Mouse (Mus musculus): Measurements from ENCODE around the gene Hist1h4m. TPM values are rescaled to one million over a fixed set of nuclear protein-coding genes. Genes with fewer than 3 reads are reported as not detected.
"Not testable (repeated sequence)": the region's sequence is repeated elsewhere in the genome, so short reads cannot be mapped to it uniquely, and the experiment has no call there.

Hist1h4m gene
- polyA plus RNA-seq, 1 experiment from 2014 or later, result not detected

DNA sequence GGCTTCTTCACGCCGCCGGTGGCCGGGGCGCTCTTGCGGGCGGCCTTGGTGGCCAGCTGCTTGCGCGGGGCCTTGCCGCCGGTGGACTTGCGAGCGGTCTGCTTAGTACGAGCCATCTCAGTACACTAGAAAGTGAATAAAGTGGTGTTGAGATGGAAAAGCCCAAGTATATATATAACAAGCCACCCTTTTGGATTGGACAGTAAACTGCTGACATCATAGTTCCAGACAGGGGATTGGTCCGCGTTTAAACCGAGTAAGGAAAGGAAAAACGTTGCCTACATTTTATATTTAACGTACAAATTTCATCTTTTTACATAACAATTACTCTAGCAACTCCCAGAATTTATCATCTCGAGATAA, 28.3 kb upstream of the Hist1h4m start, which contains the start of gene Hist1h3i:
Gene Hist1h3i, minus strand, starts transcription at position 116 of the 363 bp plus-strand sequence.
- no peak for TF ChIP-seq CTCF (IDR thresholded peaks at IDR 0.05; ENCODE audit: low read depth)
- Histone ChIP-seq H3K4me3 (replicated peaks; ENCODE audit: low read depth, low read length) (peak within 1 kb of the TSS; percentile 35), H3K9me3 (replicated peaks; ENCODE audit: low read length) (no peaks in the 10 kb centered on the region), H3K4me1 (replicated peaks; ENCODE audit: insufficient read depth, low read length) (no peaks in the 10 kb centered on the region), H3K27ac (peak within 1 kb of the TSS; percentile 78), H3K27me3 (ENCODE audit: insufficient read depth, low read length) (no peaks in the 10 kb centered on the region), H3K9ac (ENCODE audit: low read depth, low read length) (peak within 1 kb of the TSS; percentile 61), H3K36me3 (ENCODE audit: insufficient read depth, low read length) (no peaks in the 10 kb centered on the region), H3K4me2 (ENCODE audit: low read length) (peak within 1 kb of the TSS; percentile 62)
- under 1% methylated on average over 13 of the region's 20 CpGs for WGBS
- ATAC-seq (replicated peaks; ENCODE audit: low FRiP score, low read depth) (peak; percentile 62), DNase-seq (ENCODE audit: low spot score) (peak; percentile 97)

DNA sequence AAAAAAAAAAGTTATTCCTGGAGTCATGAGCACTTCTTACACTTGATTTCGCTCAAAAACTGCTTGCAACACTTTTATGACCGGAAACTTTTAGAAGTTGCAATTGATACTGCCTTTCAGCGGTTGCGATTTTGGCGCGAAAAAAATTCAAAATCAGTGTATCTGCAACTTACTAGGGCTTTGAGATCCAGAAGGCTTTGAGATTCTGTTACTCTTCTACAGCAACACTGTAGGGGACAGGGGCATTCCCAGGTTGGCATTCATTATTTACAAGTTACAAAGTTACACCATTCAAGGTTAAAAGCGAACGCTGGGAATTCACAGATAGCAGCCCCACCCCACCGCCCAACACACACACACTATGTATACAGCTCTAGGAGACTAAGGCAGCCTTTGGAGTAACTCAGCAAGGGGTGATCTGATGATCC, 27.8 kb upstream of the Hist1h4m start:
- Histone ChIP-seq H3K4me3 (replicated peaks; ENCODE audit: low read depth, low read length) (peak overlapping the region; percentile 35), H3K4me1 (replicated peaks; ENCODE audit: insufficient read depth, low read length) (no peaks in the 10 kb centered on the region), H3K27ac (peak overlapping the region; percentile 33), H3K27me3 (ENCODE audit: insufficient read depth, low read length) (no peaks in the 10 kb centered on the region), H3K36me3 (ENCODE audit: insufficient read depth, low read length) (no peaks in the 10 kb centered on the region), H3K4me2 (ENCODE audit: low read length) (peak overlapping the region; percentile 62), H3K9me3 (replicated peaks; ENCODE audit: low read length) (no peaks in the 10 kb centered on the region), H3K9ac (ENCODE audit: low read depth, low read length) (0 out of 2 replicates have a peak overlapping the region, but pooled peaks have one; percentile 10)
- ATAC-seq (replicated peaks; ENCODE audit: low FRiP score, low read depth), result no peak
- 1% methylated on average over 9 of the region's 9 CpGs for WGBS
- peak; percentile 75 for DNase-seq (ENCODE audit: low spot score)
- TF ChIP-seq CTCF (IDR thresholded peaks at IDR 0.05; ENCODE audit: low read depth), result no peak

DNA sequence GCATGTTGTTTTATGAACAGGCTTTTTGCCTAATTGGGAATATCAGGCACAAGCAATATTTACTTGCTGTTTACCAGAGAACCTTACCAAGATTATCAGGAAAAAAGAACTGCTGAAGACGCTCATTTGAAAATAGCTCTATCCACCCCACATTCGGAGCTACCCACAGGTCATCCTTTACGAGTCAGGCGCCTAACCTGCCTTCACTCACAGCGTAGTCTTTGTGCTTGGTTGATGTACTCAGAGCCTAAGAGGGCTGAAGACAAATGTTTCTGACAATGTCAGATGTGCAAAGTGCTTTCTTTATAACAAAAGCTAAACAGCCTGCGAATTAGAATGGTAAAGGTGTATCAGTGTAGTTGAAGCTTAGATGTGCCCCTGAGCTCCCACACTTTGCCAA, 27.2 kb upstream of the Hist1h4m start:
- H3K4me3 ChIP-seq (replicated peaks; ENCODE audit: low read depth, low read length), result 0 out of 2 replicates have a peak overlapping the region, but pooled peaks have one; percentile 35

GRCm38 (mm10) chr13:21786189-21786898, 25.2 kb upstream of the Hist1h4m start:
- H3K9me3 ChIP-seq (replicated peaks; ENCODE audit: low read length), result no peaks in the 10 kb centered on the region
- no peaks in the 10 kb centered on the region for H3K27me3 ChIP-seq (ENCODE audit: insufficient read depth, low read length)
- H3K27ac ChIP-seq, result peak overlapping the region; percentile 80
- H3K36me3 ChIP-seq (ENCODE audit: insufficient read depth, low read length), result no peaks in the 10 kb centered on the region
- H3K4me3 ChIP-seq (replicated peaks; ENCODE audit: low read depth, low read length), result peak overlapping the region; percentile 25; the same call in 1 of the 2 replicates
- TF ChIP-seq CTCF (IDR thresholded peaks at IDR 0.05; ENCODE audit: low read depth), result no peak
- DNase-seq (ENCODE audit: low spot score) (peak; percentile 38), ATAC-seq (replicated peaks; ENCODE audit: low FRiP score, low read depth) (no peak)
- peak overlapping the region; percentile 49 for H3K4me2 ChIP-seq (ENCODE audit: low read length)
- WGBS, result 7% methylated on average over 8 of the region's 8 CpGs
- peak overlapping the region; percentile 44; the same call in 1 of the 2 replicates for H3K9ac ChIP-seq (ENCODE audit: low read depth, low read length)
- no peaks in the 10 kb centered on the region for H3K4me1 ChIP-seq (replicated peaks; ENCODE audit: insufficient read depth, low read length)

More for the DNA sequence above, 27.2 kb upstream of the Hist1h4m start:
- Histone ChIP-seq H3K9ac (ENCODE audit: low read depth, low read length) (0 out of 2 replicates have a peak overlapping the region, but pooled peaks have one; percentile 10), H3K27me3 (ENCODE audit: insufficient read depth, low read length) (no peaks in the 10 kb centered on the region), H3K9me3 (replicated peaks; ENCODE audit: low read length) (no peaks in the 10 kb centered on the region), H3K4me2 (ENCODE audit: low read length) (0 out of 2 replicates have a peak overlapping the region, but pooled peaks have one; percentile 62), H3K4me1 (replicated peaks; ENCODE audit: insufficient read depth, low read length) (no peaks in the 10 kb centered on the region), H3K36me3 (ENCODE audit: insufficient read depth, low read length) (no peaks in the 10 kb centered on the region), H3K27ac (peak overlapping the region; percentile 33)
- DNase-seq (ENCODE audit: low spot score), result no peak
- ATAC-seq (replicated peaks; ENCODE audit: low FRiP score, low read depth), result no peak
- no peak for TF ChIP-seq CTCF (IDR thresholded peaks at IDR 0.05; ENCODE audit: low read depth)
- 33% methylated on average over 6 of the region's 6 CpGs for WGBS

GRCm38 (mm10) chr13:21786899-21787629, 24.5 kb upstream of the Hist1h4m start, which contains the start of the genes Hist1h2an and Hist1h2bp:
Gene Hist1h2an, minus strand, starts transcription at chr13:21787218.
Gene Hist1h2bp, plus strand, starts transcription at chr13:21787461.
- H3K27me3 ChIP-seq (ENCODE audit: insufficient read depth, low read length); H3K4me1 ChIP-seq (replicated peaks; ENCODE audit: insufficient read depth, low read length); H3K9me3 ChIP-seq (replicated peaks; ENCODE audit: low read length); H3K36me3 ChIP-seq (ENCODE audit: insufficient read depth, low read length): not testable (repeated sequence)
- WGBS, result under 1% methylated on average over 32 of the region's 63 CpGs
- peak within 1 kb of the TSS; percentile 25; the same call in 1 of the 2 replicates for H3K4me3 ChIP-seq (replicated peaks; ENCODE audit: low read depth, low read length)
- DNase-seq (ENCODE audit: low spot score) (peak; percentile 98), ATAC-seq (replicated peaks; ENCODE audit: low FRiP score, low read depth) (peak; percentile 92)
- H3K27ac ChIP-seq, result peak within 1 kb of the TSS; percentile 80
- H3K4me2 ChIP-seq (ENCODE audit: low read length), result peak within 1 kb of the TSS; percentile 49
- H3K9ac ChIP-seq (ENCODE audit: low read depth, low read length), result peak within 1 kb of the TSS; percentile 44; the same call in 1 of the 2 replicates
